In genomic region chr12:79969346-79970226, GRCm38 (mm10) we compare ENCODE assay signal across 8 mouse cellular contexts.
DNase-seq lines count a peak whose midpoint lies in the region; ATAC-seq and TF ChIP-seq lines count a peak whose summit lies in the region.

No protein-coding gene starts in this region.

- peaks cover 62% of the 10 kb centered on the region for H3K4me1 ChIP-seq in heart, embryonic 16.5 days (ENCODE audit: control insufficient read depth, insufficient read depth, low read length)
- H3K4me1 ChIP-seq in midbrain, postnatal 0 days (ENCODE audit: insufficient read depth, low read length) = peaks cover 9% of the 10 kb centered on the region

- no peak overlapping the region for H3K4me2 ChIP-seq in heart, embryonic 16.5 days (ENCODE audit: low read depth, low read length)
- H3K4me2 ChIP-seq in midbrain, postnatal 0 days (ENCODE audit: low read depth, low read length, poor library complexity, severe bottlenecking) = no peak overlapping the region

- H3K4me3 ChIP-seq in heart, embryonic 16.5 days (ENCODE audit: low read length) = no peak overlapping the region
- no peak overlapping the region for H3K4me3 ChIP-seq in midbrain, postnatal 0 days (ENCODE audit: low read depth, low read length)

- TF ChIP-seq CTCF in midbrain, postnatal 0 days (IDR thresholded peaks at IDR 0.05) = peak; percentile 55

- peak; percentile 63 for ATAC-seq in heart, embryonic 16.5 days (replicated peaks; ENCODE audit: extremely low read depth, insufficient read depth, low FRiP score)
- ATAC-seq in midbrain, postnatal 0 days (ENCODE audit: low FRiP score) = peak; percentile 63

- no peaks in the 10 kb centered on the region for H3K9me3 ChIP-seq in heart, embryonic 16.5 days (replicated peaks; ENCODE audit: control insufficient read depth, low read length)
- H3K9me3 ChIP-seq in midbrain, postnatal 0 days (ENCODE audit: low read length) = no peaks in the 10 kb centered on the region

- WGBS in heart, embryonic 16.5 days = 76% methylated on average over 3 of the region's 3 CpGs
- 75% methylated on average over 3 of the region's 3 CpGs for WGBS in midbrain, postnatal 0 days

- peak overlapping the region; percentile 63 for H3K9ac ChIP-seq in heart, embryonic 16.5 days (ENCODE audit: low read length)
- H3K9ac ChIP-seq in midbrain, postnatal 0 days (replicated peaks; ENCODE audit: low read length, poor library complexity, severe bottlenecking) = no peak overlapping the region

- DNase-seq in embryo, embryonic 10.5 days (ENCODE audit: low spot score) = peak; percentile 34
- DNase-seq in embryo, embryonic 10 days (ENCODE audit: low spot score) = no peak
- DNase-seq in brain, adult 2 months (ENCODE audit: low read depth, low spot score) = peak; percentile 64
- peak; percentile 82 to 90 for DNase-seq in kidney, postnatal 25 days
- peak; percentile 94 for DNase-seq in midbrain, postnatal 0 days (ENCODE audit: low spot score)
- no peak for DNase-seq in ovary, postnatal 14 days (ENCODE audit: low spot score)
- no peak for DNase-seq in left cerebral cortex, adult 11 months (ENCODE audit: low spot score)

- no peaks in the 10 kb centered on the region for H3K36me3 ChIP-seq in heart, embryonic 16.5 days (ENCODE audit: control insufficient read depth, insufficient read depth)
- H3K36me3 ChIP-seq in midbrain, postnatal 0 days (ENCODE audit: insufficient read depth, low read length) = no peaks in the 10 kb centered on the region

- no peaks in the 10 kb centered on the region for H3K27me3 ChIP-seq in heart, embryonic 16.5 days (ENCODE audit: control insufficient read depth, insufficient read depth, low read length)
- no peaks in the 10 kb centered on the region for H3K27me3 ChIP-seq in midbrain, postnatal 0 days (ENCODE audit: insufficient read depth, low read length)

- H3K27ac ChIP-seq in heart, embryonic 16.5 days (ENCODE audit: low read length) = peak overlapping the region; percentile 79
- peak overlapping the region; percentile 73 for H3K27ac ChIP-seq in midbrain, postnatal 0 days (ENCODE audit: low read depth, low read length)

Comparison
In these comparisons a context has a peak if more than half of its experiments do, and no peak if none do; other contexts are left out.
1. DNase-seq: peak in embryo, embryonic 10.5 days (single experiment), brain, adult 2 months (single experiment), kidney, postnatal 25 days (2 of 2) and midbrain, postnatal 0 days (single experiment); none in embryo, embryonic 10 days (single experiment), ovary, postnatal 14 days (single experiment) and left cerebral cortex, adult 11 months (single experiment).